Mouse (Mus musculus) heart, adult 2 months (tissue): ENCODE results near the gene Agap1. TPM values are rescaled to one million over a fixed set of nuclear protein-coding genes. Genes with fewer than 3 reads are reported as not detected.

ENCODE experiments used
- DNase-seq, 2 experiments: peaks; one replicate each; pipeline ENCODE4 v3.0.0; 2021
- H3K27ac ChIP-seq: fragments of 200-600 bp; 2 replicates; pipeline ENCODE4 v1.8.1; 2022
- H3K27me3 ChIP-seq: fragments of 200-500 bp; 2 replicates; pipeline ENCODE4 v1.6.1; 2012; ENCODE audit warnings: mild to moderate bottlenecking, low read length, inconsistent platforms, mixed read lengths; ENCODE audit not compliant: control insufficient read depth, insufficient read depth
- H3K36me3 ChIP-seq: fragments of 200-500 bp; 2 replicates; pipeline ENCODE4 v1.6.1; 2012; ENCODE audit warnings: low read length, inconsistent platforms; ENCODE audit not compliant: control insufficient read depth, insufficient read depth
- H3K4me1 ChIP-seq: fragments of 200-500 bp; 2 replicates; pipeline ENCODE4 v1.6.1; 2011; ENCODE audit warnings: low read length; ENCODE audit not compliant: control insufficient read depth, insufficient read depth
- H3K4me3 ChIP-seq: fragments of 200-600 bp; 2 replicates; pipeline ENCODE4 v1.8.1; 2022
- H3K79me2 ChIP-seq: fragments of 200-500 bp; replicated peaks from 2 replicates; pipeline ENCODE4 v1.6.1; 2012; ENCODE audit warnings: mild to moderate bottlenecking, inconsistent platforms, low read length, moderate library complexity, mixed read lengths; ENCODE audit not compliant: control insufficient read depth, insufficient read depth
- H3K9ac ChIP-seq: fragments of 200-500 bp; 2 replicates; pipeline ENCODE4 v1.6.1; 2012; ENCODE audit warnings: low read depth, mild to moderate bottlenecking, control low read depth, inconsistent platforms, low read length, mixed read lengths
- CTCF ChIP-seq: fragments of 200-600 bp; IDR thresholded peaks from 2 replicates; pipeline ENCODE4 v1.8.1; 2022; ENCODE audit warnings: antibody characterized with exemption, mild to moderate bottlenecking, moderate library complexity
- EP300 ChIP-seq: fragments of 200-500 bp; IDR thresholded peaks from 2 replicates; pipeline ENCODE4 v1.6.1; 2011; ENCODE audit warnings: low read depth, low read length, control low read depth; ENCODE audit not compliant: insufficient read depth
- POLR2A ChIP-seq: fragments of 200-500 bp; IDR thresholded peaks from 2 replicates; pipeline ENCODE4 v1.6.1; 2011; ENCODE audit warnings: mild to moderate bottlenecking, low read depth, low read length, control low read depth; ENCODE audit not compliant: insufficient read depth
- WGBS: fragments of 180-500 bp; shearing (Covaris S2); methylation state at CpG from one replicate; pipeline ENCODE4 v1.1.7; 2018; 5-methylcytosine and 5-hydroxymethylcytosine counted together
- intact Hi-C: fragments of 180-260 bp; cut with DNase I; formaldehyde crosslinking; loops from one replicate; pipeline ENCODE4 v1.15.1; 2025
- polyA plus RNA-seq: library from polyadenylated mRNA; depleted of rRNA; stranded (reverse); fragments of >200 nt; gene quantifications from 2 replicates; pipeline ENCODE4 v1.2.3, GENCODE M21; 2012
- total RNA-seq, 2 experiments: library from RNA; stranded (reverse); gene quantifications; 2 replicates each; pipeline ENCODE4 v1.2.3; 2021

Gene Agap1
- total and polyA plus RNA-seq, 3 experiments: 11.4 to 62.1 (median 59.0) TPM

- no peaks in the 10 kb centered on the region for H3K36me3 ChIP-seq
- TF ChIP-seq EP300: no peak
- TF ChIP-seq CTCF: no peak
- no peak for TF ChIP-seq POLR2A
- no peak overlapping the region for H3K27ac ChIP-seq
- intact Hi-C loops: no loop called here
- no peak overlapping the region for H3K9ac ChIP-seq
- 39% methylated on average over 14 of the region's 14 CpGs for WGBS
- H3K4me1 ChIP-seq: peaks cover 8% of the 10 kb centered on the region
- H3K79me2 ChIP-seq: peaks cover 2% of the 10 kb centered on the region; the same call in 1 of the 2 replicates
- peak in 1 of 2 experiments; percentile 48 for DNase-seq
- H3K27me3 ChIP-seq: no peaks in the 10 kb centered on the region
- H3K4me3 ChIP-seq: no peak overlapping the region
These were observed 132.5 kb downstream of the Agap1 start for GRCm38 (mm10) chr1:89586991-89587683.

- 73% methylated on average over 4 of the region's 4 CpGs for WGBS
- H3K4me1 ChIP-seq: peaks cover 8% of the 10 kb centered on the region
- TF ChIP-seq POLR2A: no peak
- no peak for TF ChIP-seq EP300
- TF ChIP-seq CTCF: no peak
- no peaks in the 10 kb centered on the region for H3K27me3 ChIP-seq
- H3K27ac ChIP-seq: no peak overlapping the region
- H3K36me3 ChIP-seq: no peaks in the 10 kb centered on the region
- H3K4me3 ChIP-seq: no peak overlapping the region
- H3K79me2 ChIP-seq: peaks cover 2% of the 10 kb centered on the region; the same call in 1 of the 2 replicates
- DNase-seq: no peak
- intact Hi-C loops: no loop called here
- no peak overlapping the region for H3K9ac ChIP-seq
These were observed 133.5 kb downstream of the Agap1 start for GRCm38 (mm10) chr1:89588154-89588553.

GRCm38 (mm10) chr1:89590994-89591393 lies 136.4 kb downstream of the Agap1 start:
- TF ChIP-seq CTCF (no peak), POLR2A (no peak), EP300 (no peak)

GRCm38 (mm10) chr1:89593219-89593618 lies 138.6 kb downstream of the Agap1 start:
- H3K79me2 ChIP-seq: no peaks in the 10 kb centered on the region; the same call in none of the 2 replicates
- TF ChIP-seq POLR2A: no peak
- no peak for TF ChIP-seq CTCF
- TF ChIP-seq EP300: no peak
- intact Hi-C loops: no loop called here
- H3K36me3 ChIP-seq: peaks cover 2% of the 10 kb centered on the region
- no peak overlapping the region for H3K27ac ChIP-seq
- H3K9ac ChIP-seq: no peak overlapping the region
- no peak overlapping the region for H3K4me3 ChIP-seq
- WGBS: 78% methylated on average over 4 of the region's 4 CpGs
- H3K4me1 ChIP-seq: peaks cover 29% of the 10 kb centered on the region
- no peaks in the 10 kb centered on the region for H3K27me3 ChIP-seq
- DNase-seq: no peak

More at GRCm38 (mm10) chr1:89590994-89591393, 136.4 kb downstream of the Agap1 start:
- Histone ChIP-seq H3K27me3 (no peaks in the 10 kb centered on the region), H3K4me3 (no peak overlapping the region), H3K36me3 (peaks cover 2% of the 10 kb centered on the region), H3K9ac (no peak overlapping the region), H3K4me1 (peaks cover 21% of the 10 kb centered on the region), H3K79me2 (peaks cover under 1% of the 10 kb centered on the region; the same call in 1 of the 2 replicates), H3K27ac (peak overlapping the region; percentile 52)
- intact Hi-C loops: no loop called here
- WGBS: 61% methylated on average over 7 of the region's 7 CpGs
- no peak for DNase-seq

- no peak for TF ChIP-seq EP300
- no peak for TF ChIP-seq POLR2A
- no peak for TF ChIP-seq CTCF
- Histone ChIP-seq H3K27me3 (no peaks in the 10 kb centered on the region), H3K9ac (peak overlapping the region; percentile 45), H3K79me2 (peaks cover 2% of the 10 kb centered on the region), H3K4me3 (no peak overlapping the region), H3K4me1 (peaks cover 37% of the 10 kb centered on the region), H3K27ac (peak overlapping the region; percentile 94), H3K36me3 (peaks cover 2% of the 10 kb centered on the region)
- DNase-seq: no peak
- WGBS: 64% methylated on average over 8 of the region's 8 CpGs
- intact Hi-C loops: loop anchor here (2.0 kb wide), 1 partner anchor 14 kb away; no protein-coding TSS in a partner anchor
These were observed 140.4 kb downstream of the Agap1 start for GRCm38 (mm10) chr1:89594999-89595398.

- H3K36me3 ChIP-seq: peaks cover 2% of the 10 kb centered on the region
- no peak overlapping the region for H3K4me3 ChIP-seq
- H3K27me3 ChIP-seq: no peaks in the 10 kb centered on the region
- H3K27ac ChIP-seq: peak overlapping the region; percentile 94
- peaks cover 3% of the 10 kb centered on the region for H3K79me2 ChIP-seq
- intact Hi-C loops: loop anchor here (2.0 kb wide), 1 partner anchor 15 kb away; no protein-coding TSS in a partner anchor
- no peak overlapping the region; the same call in 1 of the 2 replicates for H3K9ac ChIP-seq
- TF ChIP-seq EP300 (no peak), CTCF (no peak), POLR2A (no peak)
- peak in 1 of 2 experiments; percentile 71 for DNase-seq
- 15% methylated on average over 7 of the region's 7 CpGs for WGBS
- H3K4me1 ChIP-seq: peaks cover 41% of the 10 kb centered on the region
These were observed 140.8 kb downstream of the Agap1 start for GRCm38 (mm10) chr1:89595421-89595820.
